Mouse (Mus musculus): ENCODE results near the gene Trim62.

GRCm38 (mm10) chr4:128904035-128904800, 20.8 kb downstream of the Trim62 start:
- TF ChIP-seq CTCF (IDR thresholded peaks at IDR 0.05; ENCODE audit: low read depth) (no peak), EP300 (optimal IDR thresholded peaks at IDR 0.05) (no peak)
